Mouse (Mus musculus) Patski (cell line): ENCODE data around the gene Ganc. TPM values are rescaled to one million over a fixed set of nuclear protein-coding genes. Genes with fewer than 3 reads are reported as not detected.
A peak's percentile ranks its signal among the peaks of the same experiment; 100 is the strongest.

Experiments used
- ATAC-seq: fragments of 100-300 bp; one replicate; pipeline ENCODE4 v1.8.0; 2021
- CTCF ChIA-PET: fragments of 350-600 bp; sonication (Branson Sonifier 250); formaldehyde crosslinking; loops from one replicate; lab custom pipeline; 2022; ENCODE audit warnings: inconsistent platforms; lab: Charles Lee
- POLR2A ChIA-PET: fragments of 350-600 bp; sonication (Branson Sonifier 250); formaldehyde crosslinking; loops from one replicate; lab custom pipeline; 2022; ENCODE audit warnings: antibody characterized with exemption, inconsistent platforms; lab: Charles Lee
- DNase-seq: peaks from one replicate; pipeline ENCODE4 v3.0.0-alpha.2; 2011; ENCODE audit warnings: low read depth, low spot score
- H3K27me3 ChIP-seq: fragments of 371-371 bp; one replicate; pipeline ENCODE4 v1.5.1; 2021
- CTCF ChIP-seq: fragments of 100-300 bp; IDR thresholded peaks from one replicate; pipeline ENCODE4 v1.5.1; 2021
- in situ Hi-C: fragments of 300-500 bp; cut with MboI; formaldehyde crosslinking; loops from 3 replicates; pipeline ENCODE4 v1.11.1; 2018; ENCODE audit warnings: low pct_unique_long_range_greater_than_20kb, mixed read lengths
- polyA plus RNA-seq: library from polyadenylated mRNA; unstranded; gene quantifications from one replicate; pipeline ENCODE4 v1.2.3, GENCODE M21; 2021

Gene Ganc
- polyA plus RNA-seq, 1 experiment from 2014 or later: 23.3 TPM

GRCm38 (mm10) chr2:120402813-120403212 is 883 bp upstream of the Ganc start:
- DNase-seq: no peak
- POLR2A ChIA-PET: interaction anchor here (0.5 kb wide), 1 partner anchor 480 kb away, joined by 6 read pairs; no protein-coding TSS in a partner anchor
- H3K27me3 ChIP-seq: no peaks in the 10 kb centered on the region
- no peak for ATAC-seq
- in situ Hi-C loops: no loop called here
- CTCF ChIA-PET: interaction anchor here (1.7 to 1.8 kb wide), 2 partner anchors 11 to 13 kb away, joined by 5 to 6 read pairs; no protein-coding TSS in a partner anchor
- TF ChIP-seq CTCF: no peak

DNA sequence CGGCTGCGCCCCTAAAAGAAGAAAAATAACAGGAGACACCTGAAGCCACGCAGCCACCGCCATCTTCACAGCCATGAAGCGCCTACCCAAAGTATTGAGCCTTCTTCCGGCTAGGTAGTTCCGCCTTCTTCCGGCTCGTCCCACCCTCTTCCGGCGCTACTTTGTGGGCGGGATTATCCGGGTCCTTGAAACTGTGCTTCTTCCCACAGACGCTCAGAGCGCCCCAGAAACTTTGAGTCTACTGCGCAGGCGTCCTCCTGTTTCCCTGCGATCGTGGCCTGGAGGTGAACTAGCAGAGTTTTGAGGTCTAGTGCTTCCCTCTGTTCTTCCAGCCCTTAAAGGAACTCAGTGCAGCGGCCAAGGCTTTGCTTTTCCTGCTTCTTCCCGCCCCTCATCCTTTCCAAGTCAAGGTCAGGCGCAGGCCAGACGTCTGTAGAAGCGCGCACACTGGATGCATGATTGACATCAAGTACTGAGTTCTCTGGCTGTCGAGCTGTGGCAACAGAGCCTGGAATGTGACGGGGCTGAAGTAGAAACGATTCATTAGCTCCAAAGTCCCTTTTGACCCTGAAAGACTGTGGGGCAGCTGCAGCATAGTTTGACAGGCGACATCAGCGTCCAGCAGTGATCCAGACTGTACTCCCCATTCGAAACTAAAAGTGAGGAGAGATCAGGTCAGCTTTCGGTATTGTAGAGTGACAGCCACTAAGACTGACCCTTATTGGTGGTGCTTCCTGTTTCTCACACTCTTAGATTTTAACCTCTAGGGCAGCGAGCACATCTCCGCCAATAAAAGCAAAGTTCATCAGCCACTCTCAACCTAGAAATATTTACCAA is 508 bp downstream of the Ganc start, which contains the start of gene Tmem87a:
Tmem87a (minus strand) TSS at position 128 of the 837 bp plus-strand sequence.
- no peak for TF ChIP-seq CTCF
- DNase-seq (peak; percentile 76), ATAC-seq (peak; percentile 94)
- CTCF ChIA-PET: no interaction called here
- POLR2A ChIA-PET: interaction anchor here (1.0 kb wide), 1 partner anchor 286 kb away, joined by 3 read pairs; no protein-coding TSS in a partner anchor
- in situ Hi-C loops: no loop called here
- H3K27me3 ChIP-seq: no peaks in the 10 kb centered on the region

DNA sequence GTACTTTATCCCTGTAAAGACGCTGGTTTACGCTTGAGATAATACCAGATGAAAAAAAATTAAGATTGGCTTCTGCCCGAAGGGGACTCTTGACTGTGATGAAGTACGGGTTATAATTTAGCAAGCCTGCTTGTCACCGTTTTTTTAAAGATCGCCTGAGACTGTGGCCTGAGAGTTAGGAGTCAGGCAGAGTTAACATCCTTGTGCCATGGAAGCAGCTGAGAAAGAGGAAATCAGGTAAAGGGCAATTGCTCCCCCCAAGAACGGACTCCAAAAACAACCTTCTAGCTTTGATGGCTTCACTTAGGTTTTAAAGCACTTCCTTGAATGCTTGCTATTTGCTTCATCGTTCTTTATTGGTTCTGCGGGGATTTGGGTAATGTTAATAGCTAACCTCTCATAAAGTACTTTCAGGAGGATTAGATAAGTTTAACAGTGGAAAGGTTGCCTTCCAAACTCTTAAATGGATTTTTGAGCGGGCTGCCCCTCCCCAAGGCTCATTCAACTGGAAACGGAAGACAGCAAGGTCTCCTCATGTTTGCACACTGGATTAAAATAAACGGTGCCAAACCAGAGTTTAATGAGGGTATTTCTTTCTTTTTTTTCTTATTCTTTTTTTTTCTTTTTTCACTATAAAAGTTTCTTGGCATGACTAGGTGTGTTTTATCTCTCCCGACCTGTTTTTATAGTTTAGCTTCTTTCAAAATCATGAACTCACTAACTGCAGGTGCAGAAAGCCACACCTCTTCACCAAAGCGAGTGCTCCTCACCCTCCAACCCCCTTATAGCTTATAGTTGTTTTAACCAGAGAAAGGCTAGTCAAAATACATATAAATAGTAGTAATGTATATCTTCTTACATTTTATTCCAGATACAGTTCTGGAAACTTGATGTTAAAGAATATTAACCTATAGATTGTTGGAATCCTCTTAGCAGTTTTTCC is 1.4 kb downstream of the Ganc start:
- in situ Hi-C loops: no loop called here
- H3K27me3 ChIP-seq: no peaks in the 10 kb centered on the region
- DNase-seq: peak; percentile 6
- peak; percentile 14 for ATAC-seq
- no peak for TF ChIP-seq CTCF
- CTCF ChIA-PET: interaction anchor here (1.1 to 1.7 kb wide), 3 partner anchors 9 to 15 kb away, joined by 3 read pairs; no protein-coding TSS in a partner anchor
- POLR2A ChIA-PET: interaction anchor here (0.7 to 1.0 kb wide), 2 partner anchors 285 to 665 kb away, joined by 3 read pairs; no protein-coding TSS in a partner anchor

DNA sequence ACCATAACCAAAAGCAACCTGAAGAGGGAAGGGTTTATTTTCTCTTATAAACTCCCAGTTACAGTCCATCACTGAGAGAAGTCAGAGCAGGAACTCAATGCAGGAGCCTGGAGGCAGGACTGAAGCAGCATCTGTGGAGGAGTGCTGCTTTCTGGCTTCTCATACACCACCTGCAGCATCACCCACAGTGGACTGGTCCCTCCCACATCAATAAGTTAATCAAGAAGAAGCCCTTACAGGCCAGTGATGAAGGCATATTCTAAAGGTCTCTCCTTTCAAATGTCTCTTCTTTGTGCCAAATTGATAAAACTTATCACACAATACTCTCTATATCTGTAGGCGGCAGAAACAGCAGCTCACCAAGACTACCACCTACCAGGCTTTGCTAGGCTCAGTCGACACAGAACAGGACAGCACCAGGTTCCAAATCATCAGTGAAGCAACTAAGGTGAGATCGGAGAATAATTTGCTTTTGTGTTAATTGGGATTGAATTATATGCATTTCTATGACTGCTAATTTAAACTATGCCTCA is 7.5 kb downstream of the Ganc start:
- ATAC-seq (no peak), DNase-seq (no peak)
- H3K27me3 ChIP-seq: no peaks in the 10 kb centered on the region
- ChIA-PET POLR2A (no interaction called here), CTCF (no interaction called here)
- in situ Hi-C loops: no loop called here
- no peak for TF ChIP-seq CTCF

DNA sequence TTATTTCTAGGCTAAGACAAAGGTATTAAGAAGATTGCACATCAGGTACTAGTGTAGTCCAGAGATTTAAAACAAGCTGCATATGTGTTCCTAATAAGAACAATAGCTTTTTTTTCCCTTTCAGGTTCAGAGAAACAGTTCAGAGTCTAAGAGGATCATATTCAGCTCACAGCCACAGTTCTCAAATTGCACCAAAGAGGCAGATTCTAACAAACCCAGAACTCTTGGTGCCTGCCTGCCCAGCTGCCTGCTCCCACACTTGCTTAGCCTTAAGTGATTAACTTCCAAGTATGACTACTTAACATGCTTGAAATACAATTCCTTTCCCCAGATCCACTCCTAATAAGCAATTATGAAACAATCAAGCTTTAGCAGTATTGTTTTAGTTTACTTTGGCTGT is 10.4 kb downstream of the Ganc start:
- POLR2A ChIA-PET: no interaction called here
- DNase-seq (no peak), ATAC-seq (no peak)
- CTCF ChIA-PET: interaction anchor here (1.5 kb wide), 1 partner anchor 12 kb away, joined by 5 read pairs; no protein-coding TSS in a partner anchor
- no peaks in the 10 kb centered on the region for H3K27me3 ChIP-seq
- TF ChIP-seq CTCF: no peak
- in situ Hi-C loops: no loop called here

DNA sequence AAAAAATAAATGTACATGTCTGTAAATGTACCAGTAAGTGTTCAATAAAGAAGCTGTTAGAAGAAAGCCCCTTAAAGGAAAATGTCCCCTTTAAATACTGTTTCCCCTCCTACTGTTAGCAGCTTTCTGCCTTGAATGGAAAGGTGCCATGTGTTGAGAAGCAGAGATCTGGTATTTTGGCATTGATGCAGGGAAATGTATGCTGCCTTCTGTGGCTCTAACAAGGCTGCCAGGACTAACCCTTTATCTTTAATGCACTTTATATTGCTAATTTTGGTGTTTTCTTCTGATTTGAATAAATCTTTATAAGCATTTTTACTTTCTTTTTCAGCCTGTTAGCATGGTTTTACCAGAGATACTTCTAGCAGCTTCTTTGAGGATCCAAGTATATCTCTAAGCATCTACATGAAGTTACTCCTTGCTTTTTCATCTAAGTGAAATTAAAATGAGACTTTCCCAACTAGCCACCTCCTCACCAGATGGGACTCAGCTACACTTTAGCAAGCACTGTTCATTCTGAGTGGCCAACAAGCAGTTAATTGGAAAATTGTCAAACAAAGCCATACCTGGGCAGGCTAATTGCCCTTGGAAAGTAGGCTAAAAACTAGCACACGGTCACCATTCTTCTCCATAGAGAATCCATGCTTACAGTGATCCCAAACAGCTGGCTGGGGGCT is 11.2 kb downstream of the Ganc start:
- in situ Hi-C loops: no loop called here
- ChIA-PET POLR2A (no interaction called here), CTCF (interaction anchor here (1.5 kb wide), 1 partner anchor 12 kb away, joined by 5 read pairs; no protein-coding TSS in a partner anchor)
- DNase-seq (no peak), ATAC-seq (no peak)
- TF ChIP-seq CTCF: no peak
- H3K27me3 ChIP-seq: no peaks in the 10 kb centered on the region

DNA sequence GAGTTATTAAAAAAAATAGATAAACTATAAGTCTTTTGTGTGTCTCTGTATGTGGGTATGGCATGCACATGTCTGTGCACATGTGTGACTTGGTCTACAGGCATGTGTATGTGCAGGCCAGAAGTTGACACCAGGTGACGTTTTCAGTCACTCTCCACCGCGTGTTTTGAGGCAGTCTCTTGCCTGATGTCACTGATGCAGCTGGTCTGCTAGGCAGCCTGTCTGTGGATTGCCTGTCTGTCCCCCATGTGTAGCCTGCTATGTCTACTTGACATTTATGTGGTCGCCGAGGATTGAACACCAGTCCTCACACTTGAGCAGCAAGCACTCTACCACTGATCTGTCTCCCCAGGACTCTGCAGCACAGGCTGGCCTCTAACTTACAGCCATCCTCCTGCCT is 20.7 kb downstream of the Ganc start:
- in situ Hi-C loops: no loop called here
- DNase-seq: no peak
- ATAC-seq: no peak
- H3K27me3 ChIP-seq: no peaks in the 10 kb centered on the region
- ChIA-PET CTCF (no interaction called here), POLR2A (no interaction called here)
- TF ChIP-seq CTCF: no peak

DNA sequence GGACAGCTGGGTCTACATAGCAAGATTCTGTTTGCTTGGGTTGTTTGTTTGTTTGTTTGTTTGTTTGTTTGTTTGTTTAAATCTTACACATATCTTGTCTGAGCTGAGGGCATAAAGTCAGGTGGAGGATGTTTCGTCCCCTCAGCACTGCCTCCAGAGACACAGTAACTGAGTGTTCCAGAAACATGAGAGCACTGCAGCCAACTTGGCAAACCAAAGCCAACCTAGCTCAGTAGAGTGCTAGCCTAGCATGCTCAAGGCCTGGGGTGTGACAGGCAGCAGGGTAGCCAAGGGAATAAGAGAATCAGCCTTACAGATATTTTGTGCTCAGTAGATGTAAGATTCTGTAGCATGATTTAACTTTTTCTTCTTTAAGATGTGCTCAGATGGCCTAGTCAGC is 40.8 kb downstream of the Ganc start:
- no peak for ATAC-seq
- H3K27me3 ChIP-seq: no peaks in the 10 kb centered on the region
- CTCF ChIA-PET: interaction anchor here (0.7 kb wide), 1 partner anchor 231 kb away, joined by 3 read pairs; no protein-coding TSS in a partner anchor
- POLR2A ChIA-PET: no interaction called here
- no peak for DNase-seq
- in situ Hi-C loops: no loop called here
- no peak for TF ChIP-seq CTCF

GRCm38 (mm10) chr2:120446373-120446772 is 42.7 kb downstream of the Ganc start:
- CTCF ChIA-PET: interaction anchor here (1.7 kb wide), 1 partner anchor 17 kb away, joined by 3 read pairs; no protein-coding TSS in a partner anchor
- ATAC-seq: no peak
- POLR2A ChIA-PET: interaction anchor here (1.1 kb wide), 1 partner anchor 24 kb away, joined by 3 read pairs; no protein-coding TSS in a partner anchor
- in situ Hi-C loops: no loop called here
- no peak for TF ChIP-seq CTCF
- no peaks in the 10 kb centered on the region for H3K27me3 ChIP-seq
- DNase-seq: no peak
